Mouse (Mus musculus) layer of hippocampus, adult 18-20 months (tissue): Measurements from ENCODE around the gene Plp2. TPM values are rescaled to one million over a fixed set of nuclear protein-coding genes. Genes with fewer than 3 reads are reported as not detected.

Experiments
- DNase-seq, 2 experiments: peaks; one replicate each; pipeline ENCODE4 v3.0.0; 2022; ENCODE audit warnings: low spot score in 2 of 2
- total RNA-seq, 2 experiments: library from RNA; stranded (reverse); gene quantifications; 2 replicates each; pipeline ENCODE4 v1.2.3; 2021

The Plp2 gene
- total RNA-seq, 2 experiments from 2014 or later = 3.9 to 5.1 TPM

GRCm38 (mm10) chrX:7662936-7663335, 8.3 kb downstream of the Plp2 start:
- no peak for DNase-seq

GRCm38 (mm10) chrX:7661086-7661485, 10.1 kb downstream of the Plp2 start:
- DNase-seq = no peak

GRCm38 (mm10) chrX:7658785-7659589, 12.2 kb downstream of the Plp2 start:
- no peak for DNase-seq

GRCm38 (mm10) chrX:7658031-7658784, 13.0 kb downstream of the Plp2 start:
- no peak for DNase-seq

GRCm38 (mm10) chrX:7657221-7657639, 14.0 kb downstream of the Plp2 start, which contains the start of gene Prickle3:
TSS of gene Prickle3 (plus strand) at chrX:7657260.
- DNase-seq = no peak

- DNase-seq = peak in 1 of 2 experiments; percentile 71
These were observed 22.4 kb downstream of the Plp2 start for GRCm38 (mm10) chrX:7648671-7649304.

GRCm38 (mm10) chrX:7645349-7645748, 25.8 kb downstream of the Plp2 start:
- DNase-seq = peak; percentile 48 to 87

- DNase-seq = no peak
These were observed 30.4 kb downstream of the Plp2 start for GRCm38 (mm10) chrX:7640785-7641184.

GRCm38 (mm10) chrX:7639536-7640325, 31.5 kb downstream of the Plp2 start:
- DNase-seq = peak in 1 of 2 experiments; percentile 49

- DNase-seq = peak; percentile 78 to 92
These were observed 32.6 kb downstream of the Plp2 start, which contains the start of gene Syp for GRCm38 (mm10) chrX:7638401-7639091. TSS of gene Syp (plus strand) at chrX:7638471.

- peak in 1 of 2 experiments; percentile 28 for DNase-seq
These were observed 36.1 kb downstream of the Plp2 start for GRCm38 (mm10) chrX:7635101-7635500.

GRCm38 (mm10) chrX:7632560-7632959, 38.6 kb downstream of the Plp2 start:
- DNase-seq = no peak

Other genes with a start within 250 kb of the Plp2 start
- gene Foxp3, start 97.7 kb downstream of the Plp2 start, total RNA-seq = not detected
- gene Ppp1r3f, start 97.1 kb downstream of the Plp2 start, total RNA-seq = 10 to 100 TPM; 20.0 to 22.5 TPM
- gene Ccdc22, start 65.9 kb downstream of the Plp2 start, total RNA-seq = 10 to 100 TPM; 23.7 to 24.5 TPM
- not detected for gene Cacna1f, start 64.3 kb downstream of the Plp2 start, total RNA-seq
- gene Syp, start 32.9 kb downstream of the Plp2 start, total RNA-seq = 1,000 to 10,000 TPM; 1,783 to 1,871 TPM
- 1 to 10 TPM; 1.5 TPM for gene Prickle3, start 14.1 kb downstream of the Plp2 start, total RNA-seq
- under 1 TPM in 1 of 2 experiments, not detected in 1; 0.41 TPM for gene Magix, start 9.9 kb upstream of the Plp2 start, total RNA-seq
- gene Gpkow, start 25.7 kb upstream of the Plp2 start, total RNA-seq = 10 to 100 TPM; 36.5 to 37.4 TPM
- gene Wdr45, start 42.9 kb upstream of the Plp2 start, total RNA-seq = 10 to 100 TPM; 61.6 to 67.4 TPM
- gene Gm45208, start 50.9 kb upstream of the Plp2 start, total RNA-seq = under 1 TPM in 1 of 2 experiments, not detected in 1; 0.41 TPM
- gene Praf2, start 57.0 kb upstream of the Plp2 start, total RNA-seq = 100 to 1,000 TPM in 1 of 2 experiments, 10 to 100 TPM in 1; 97.3 to 100 TPM
- gene Ccdc120, start 79.5 kb upstream of the Plp2 start, total RNA-seq = 10 to 100 TPM; 17.6 to 21.5 TPM
- gene Tfe3, start 91.2 kb upstream of the Plp2 start, total RNA-seq = 10 to 100 TPM; 33.7 to 38.7 TPM
- gene Gripap1, start 118.4 kb upstream of the Plp2 start, total RNA-seq = 100 to 1,000 TPM in 1 of 2 experiments, 10 to 100 TPM in 1; 95.3 to 105 TPM
- gene Kcnd1, start 150.9 kb upstream of the Plp2 start, total RNA-seq = 1 to 10 TPM; 7.0 to 8.9 TPM
- 10 to 100 TPM; 75.3 to 87.4 TPM for gene Otud5, start 170.0 kb upstream of the Plp2 start, total RNA-seq
- gene Pim2, start 206.9 kb upstream of the Plp2 start, total RNA-seq = 10 to 100 TPM; 49.3 to 58.8 TPM
- gene Slc35a2, start 212.6 kb upstream of the Plp2 start, total RNA-seq = 10 to 100 TPM; 38.9 to 45.9 TPM
- 10 to 100 TPM; 93.4 to 96.7 TPM for gene Pqbp1, start 227.9 kb upstream of the Plp2 start, total RNA-seq
- 10 to 100 TPM; 21.9 to 23.8 TPM for gene Timm17b, start 228.0 kb upstream of the Plp2 start, total RNA-seq
- gene Gm10491, start 236.4 kb upstream of the Plp2 start, total RNA-seq = not detected
- gene Gm10490, start 238.2 kb upstream of the Plp2 start, total RNA-seq = not detected
- gene Pcsk1n, start 248.4 kb upstream of the Plp2 start, total RNA-seq = 100 to 1,000 TPM; 437 to 442 TPM